Mouse (Mus musculus) hindbrain, embryonic 14.5 days (tissue): ENCODE data around the gene Klhl29. TPM values are rescaled to one million over a fixed set of nuclear protein-coding genes. Genes with fewer than 3 reads are reported as not detected.

Experiments used
- ATAC-seq: fragments of 200-750 bp; cut with Nextera tagmentation; 2 replicates; pipeline ENCODE4 v1.8.0; 2017; ENCODE audit warnings: moderate number of reproducible peaks, mild to moderate bottlenecking, moderate TSS enrichment, moderate library complexity; ENCODE audit not compliant: low FRiP score
- DNase-seq: peaks from one replicate; pipeline ENCODE4 v3.0.0-alpha.2; 2015; ENCODE audit warnings: low spot score
- H3K27ac ChIP-seq: fragments of 300-500 bp; sonication (generic); 2 replicates; pipeline ENCODE4 v1.5.1; 2014; ENCODE audit warnings: mild to moderate bottlenecking, moderate library complexity
- H3K27me3 ChIP-seq: fragments of 300-500 bp; sonication (generic); 2 replicates; pipeline ENCODE4 v1.6.1; 2014; ENCODE audit warnings: mild to moderate bottlenecking, low read length, mixed read lengths; ENCODE audit not compliant: control insufficient read depth, insufficient read depth
- H3K36me3 ChIP-seq: fragments of 300-500 bp; sonication (generic); replicated peaks from 2 replicates; pipeline ENCODE4 v1.6.1; 2014; ENCODE audit not compliant: control insufficient read depth, insufficient read depth
- H3K4me1 ChIP-seq: fragments of 300-500 bp; sonication (generic); replicated peaks from 2 replicates; pipeline ENCODE4 v1.6.1; 2014; ENCODE audit warnings: antibody characterized with exemption, low read length, mixed read lengths; ENCODE audit not compliant: control insufficient read depth, insufficient read depth
- H3K4me2 ChIP-seq: fragments of 300-500 bp; sonication (generic); replicated peaks from 2 replicates; pipeline ENCODE4 v1.6.1; 2014; ENCODE audit warnings: mild to moderate bottlenecking, moderate library complexity
- H3K4me3 ChIP-seq: fragments of 300-500 bp; sonication (generic); replicated peaks from 2 replicates; pipeline ENCODE4 v1.5.1; 2014; ENCODE audit warnings: mild to moderate bottlenecking, low read length
- H3K9ac ChIP-seq: fragments of 300-500 bp; sonication (generic); 2 replicates; pipeline ENCODE4 v1.6.1; 2014
- H3K9me3 ChIP-seq: fragments of 300-500 bp; sonication (generic); 2 replicates; pipeline ENCODE4 v1.6.1; 2016; ENCODE audit warnings: low read length; ENCODE audit not compliant: control insufficient read depth
- WGBS: fragments of 180-500 bp; shearing (Covaris S2); extraction: QIAGEN DNeasy Blood & Tissue Kit; methylation state at CpG from one replicate; pipeline ENCODE4 v1.1.7; 2014; 5-methylcytosine and 5-hydroxymethylcytosine counted together
- polyA plus RNA-seq: library from polyadenylated mRNA; unstranded; fragments of >200 nt; fragmentation: Nextera tagmentation; extraction: Ambion mirVana; gene quantifications from 2 replicates; pipeline ENCODE4 v1.2.1, GENCODE M21; 2014

The Klhl29 gene
- polyA plus RNA-seq, 1 experiment from 2014 or later, result 9.2 TPM

DNA sequence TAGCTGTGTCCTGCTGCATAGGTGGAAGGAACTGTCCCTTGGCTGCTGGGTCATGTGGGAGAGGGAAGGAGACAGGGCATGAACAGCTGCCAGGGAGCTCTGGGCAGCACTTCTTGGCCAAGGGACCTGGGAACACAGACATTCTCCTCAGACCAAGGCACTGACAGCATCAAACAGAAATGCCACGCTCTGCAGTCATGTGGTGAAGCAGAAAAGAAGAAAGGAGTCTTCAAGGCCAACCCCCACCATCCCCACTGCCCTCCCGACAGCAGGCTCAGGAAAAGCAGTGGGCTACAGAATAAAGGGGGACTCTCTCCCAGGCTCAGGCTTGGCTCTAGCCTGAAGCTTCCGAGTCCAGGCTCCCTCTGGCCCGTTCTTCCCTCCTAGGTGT lies 130.3 kb downstream of the Klhl29 start:
- no peak overlapping the region for H3K27ac ChIP-seq
- no peaks in the 10 kb centered on the region for H3K27me3 ChIP-seq
- H3K4me2 ChIP-seq, result no peak overlapping the region
- no peak for ATAC-seq
- peaks cover 11% of the 10 kb centered on the region for H3K4me1 ChIP-seq
- H3K36me3 ChIP-seq, result no peaks in the 10 kb centered on the region
- WGBS, result 42% methylated on average over 4 of the region's 4 CpGs
- no peaks in the 10 kb centered on the region for H3K9me3 ChIP-seq
- H3K9ac ChIP-seq, result no peak overlapping the region
- DNase-seq, result no peak
- no peak overlapping the region for H3K4me3 ChIP-seq

DNA sequence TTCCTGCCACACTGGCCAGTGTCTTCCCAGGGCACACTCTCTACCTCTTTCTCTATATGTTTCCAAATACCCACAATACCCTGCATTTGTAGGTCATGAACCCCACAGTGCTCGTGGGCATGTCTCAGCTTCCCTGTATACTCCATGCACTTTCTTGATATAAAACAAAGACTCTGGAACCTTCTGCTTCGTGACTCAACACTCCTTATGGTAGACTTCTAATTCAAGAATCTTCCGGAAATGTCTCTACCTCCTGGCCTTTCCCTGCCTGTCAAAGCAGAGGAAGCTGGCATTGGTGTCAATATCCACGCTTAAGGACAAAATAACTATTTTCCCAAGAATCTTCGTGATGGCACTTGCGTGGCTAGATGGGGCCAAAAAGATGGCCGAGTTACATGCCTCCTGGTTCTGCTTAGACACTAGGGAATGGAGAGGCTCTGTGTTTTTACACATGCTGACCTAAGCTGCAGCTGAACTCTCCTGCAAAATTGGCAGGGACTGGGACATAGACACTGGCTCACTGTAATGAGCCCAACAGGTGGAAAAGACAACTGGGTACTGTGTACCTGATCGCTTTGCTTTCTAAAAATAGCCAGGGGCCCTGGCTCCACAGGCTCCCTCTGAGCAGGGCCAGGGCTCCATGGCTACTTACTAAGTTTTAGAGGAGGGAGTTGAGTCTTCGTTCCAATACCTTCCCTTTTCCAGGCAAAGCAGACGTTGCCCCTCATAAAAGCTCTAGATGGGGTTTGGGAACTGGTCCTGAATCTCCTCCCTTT lies 130.9 kb downstream of the Klhl29 start:
- no peak overlapping the region for H3K4me2 ChIP-seq
- ATAC-seq (no peak), DNase-seq (no peak)
- no peaks in the 10 kb centered on the region for H3K36me3 ChIP-seq
- H3K9me3 ChIP-seq, result no peaks in the 10 kb centered on the region
- no peak overlapping the region for H3K27ac ChIP-seq
- H3K9ac ChIP-seq, result no peak overlapping the region
- no peak overlapping the region for H3K4me3 ChIP-seq
- peaks cover 15% of the 10 kb centered on the region for H3K4me1 ChIP-seq
- H3K27me3 ChIP-seq, result no peaks in the 10 kb centered on the region
- 91% methylated on average over 10 of the region's 10 CpGs for WGBS

DNA sequence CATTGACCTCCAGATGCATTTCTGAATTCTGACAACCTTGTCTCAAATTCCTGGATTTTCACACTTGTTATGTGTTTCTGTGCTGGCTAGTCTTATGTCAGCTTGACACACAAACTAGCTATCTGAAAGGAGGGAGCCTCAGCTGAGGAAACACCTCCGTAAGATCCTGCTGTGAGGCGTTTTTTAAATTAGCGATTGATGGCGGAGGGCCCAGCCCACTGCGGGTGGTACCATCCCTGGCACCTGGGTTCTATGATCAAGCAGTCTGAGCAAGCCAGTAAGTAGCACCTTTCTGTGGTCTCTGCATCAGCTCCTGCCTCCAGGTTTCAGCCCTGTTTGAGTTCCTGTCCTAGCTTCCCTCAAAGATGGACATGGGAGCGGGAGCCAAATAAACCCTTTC lies 131.6 kb downstream of the Klhl29 start:
- WGBS, result 72% methylated on average over 6 of the region's 6 CpGs
- DNase-seq (no peak), ATAC-seq (no peak)
- Histone ChIP-seq H3K27ac (no peak overlapping the region), H3K4me3 (no peak overlapping the region), H3K9ac (no peak overlapping the region), H3K27me3 (no peaks in the 10 kb centered on the region), H3K4me2 (no peak overlapping the region), H3K36me3 (no peaks in the 10 kb centered on the region), H3K4me1 (peaks cover 22% of the 10 kb centered on the region), H3K9me3 (no peaks in the 10 kb centered on the region)

DNA sequence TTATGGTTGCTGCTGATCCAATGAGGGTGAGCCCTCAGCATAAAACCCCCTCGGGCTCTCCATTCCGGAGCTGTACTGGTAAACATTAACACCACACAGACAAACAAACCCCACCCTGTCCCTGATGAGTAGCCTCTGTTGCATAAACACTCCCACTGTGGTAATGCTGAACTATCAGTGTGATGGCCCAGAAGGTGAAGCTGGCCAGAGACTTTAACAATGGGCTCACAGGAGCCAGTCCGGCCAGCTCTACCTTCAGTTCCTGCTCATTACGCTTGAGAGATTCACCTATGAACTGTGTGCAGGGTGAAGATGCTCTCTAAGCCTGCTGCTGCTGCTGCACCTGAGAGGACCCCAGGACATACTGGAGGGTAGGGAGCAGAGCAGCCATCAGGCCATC lies 132.0 kb downstream of the Klhl29 start:
- H3K9ac ChIP-seq, result no peak overlapping the region
- peaks cover 25% of the 10 kb centered on the region for H3K4me1 ChIP-seq
- 74% methylated on average over 4 of the region's 4 CpGs for WGBS
- H3K27me3 ChIP-seq, result no peaks in the 10 kb centered on the region
- H3K9me3 ChIP-seq, result no peaks in the 10 kb centered on the region
- no peak overlapping the region for H3K4me2 ChIP-seq
- no peak overlapping the region for H3K27ac ChIP-seq
- ATAC-seq (no peak), DNase-seq (no peak)
- H3K4me3 ChIP-seq, result no peak overlapping the region
- no peaks in the 10 kb centered on the region for H3K36me3 ChIP-seq

DNA sequence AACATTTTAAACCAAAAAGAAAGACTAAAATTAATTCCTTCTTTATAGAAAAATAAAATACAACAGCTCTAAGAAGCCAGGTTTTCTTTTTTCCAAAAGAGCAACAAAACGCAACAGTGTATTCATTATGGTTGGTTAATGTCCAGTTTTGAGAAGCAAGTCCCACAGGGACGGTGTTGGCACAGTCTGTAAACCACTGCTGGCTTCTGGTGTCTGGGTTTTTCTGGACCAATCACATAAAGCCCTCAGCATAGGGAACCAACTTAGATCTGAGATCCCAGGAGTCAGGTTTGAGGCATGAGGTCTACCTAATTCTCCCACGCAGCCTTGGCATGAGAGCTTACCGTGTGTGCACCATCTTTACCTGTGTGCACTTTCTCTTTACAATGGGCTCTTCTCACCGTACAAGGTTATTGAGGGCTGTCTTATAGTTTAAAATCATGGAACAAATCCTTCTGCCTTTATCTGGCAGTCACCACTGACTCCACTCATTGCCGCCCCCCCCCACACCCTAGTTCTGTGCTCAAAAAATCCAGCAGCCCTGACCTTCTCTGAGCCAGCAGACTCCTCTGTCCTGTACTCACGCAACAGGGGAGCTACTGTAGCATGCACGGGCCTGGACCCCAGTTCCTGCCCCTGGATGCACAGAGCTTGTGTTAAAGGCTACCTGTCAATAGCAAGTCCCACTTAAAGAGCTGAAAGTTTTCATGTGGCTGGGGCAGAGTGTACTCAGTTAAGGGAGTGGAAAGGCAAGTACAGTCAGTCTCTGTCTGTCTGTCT lies 132.7 kb downstream of the Klhl29 start:
- H3K4me3 ChIP-seq, result no peak overlapping the region
- no peak for ATAC-seq
- DNase-seq, result no peak

DNA sequence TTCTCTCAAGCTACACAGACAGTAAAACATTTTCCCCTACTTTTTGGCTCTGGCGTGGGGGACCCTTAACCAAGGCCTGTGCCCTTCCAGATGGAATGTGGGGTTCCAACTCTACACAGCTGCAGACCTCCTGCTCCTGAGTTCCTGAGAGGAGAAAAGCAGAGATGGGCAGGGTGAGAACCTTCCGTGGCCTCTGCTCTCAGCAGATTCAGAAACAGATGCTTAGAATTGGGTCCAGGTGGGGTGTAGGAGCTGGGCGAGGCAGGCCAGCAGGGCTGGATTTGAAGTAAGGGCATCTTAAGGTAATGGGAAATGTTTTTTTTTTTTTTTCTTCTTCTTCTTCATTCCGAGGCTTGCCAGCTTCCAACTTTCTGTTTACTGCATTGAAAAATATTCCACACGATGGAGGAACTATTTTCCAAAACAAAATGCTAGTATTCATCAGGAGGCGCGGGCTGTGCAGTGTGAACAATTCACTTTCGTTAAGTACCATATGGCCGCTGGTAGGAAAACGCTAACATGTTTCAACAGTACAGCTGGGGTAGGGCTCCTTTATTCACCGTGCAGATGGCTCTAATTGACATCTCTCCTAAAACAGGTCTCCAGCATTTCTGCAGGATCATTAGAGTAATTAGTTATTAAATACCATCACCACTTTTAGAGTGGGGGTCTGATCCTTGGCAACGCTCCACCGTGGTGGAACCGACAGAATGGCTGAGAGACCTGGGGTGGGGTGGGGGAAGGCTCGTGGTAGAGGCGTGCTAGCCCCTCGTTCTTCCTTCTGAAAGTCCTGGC lies 135.8 kb downstream of the Klhl29 start:
- peaks cover 16% of the 10 kb centered on the region for H3K4me1 ChIP-seq
- H3K36me3 ChIP-seq, result no peaks in the 10 kb centered on the region
- H3K9ac ChIP-seq, result no peak overlapping the region
- 46% methylated on average over 17 of the region's 17 CpGs for WGBS
- ATAC-seq, result peak; percentile 61; the same call in 1 of the 2 replicates
- no peaks in the 10 kb centered on the region for H3K27me3 ChIP-seq
- H3K4me3 ChIP-seq, result no peak overlapping the region
- H3K27ac ChIP-seq, result peak overlapping the region; percentile 43; the same call in 1 of the 2 replicates
- H3K4me2 ChIP-seq, result no peak overlapping the region
- no peaks in the 10 kb centered on the region for H3K9me3 ChIP-seq
- DNase-seq, result no peak

More for the DNA sequence above, 132.7 kb downstream of the Klhl29 start:
- no peak overlapping the region for H3K4me2 ChIP-seq
- WGBS, result 81% methylated on average over 8 of the region's 8 CpGs
- peaks cover 25% of the 10 kb centered on the region for H3K4me1 ChIP-seq
- no peaks in the 10 kb centered on the region for H3K9me3 ChIP-seq
- no peaks in the 10 kb centered on the region for H3K36me3 ChIP-seq
- H3K9ac ChIP-seq, result no peak overlapping the region
- H3K27me3 ChIP-seq, result no peaks in the 10 kb centered on the region
- no peak overlapping the region for H3K27ac ChIP-seq

DNA sequence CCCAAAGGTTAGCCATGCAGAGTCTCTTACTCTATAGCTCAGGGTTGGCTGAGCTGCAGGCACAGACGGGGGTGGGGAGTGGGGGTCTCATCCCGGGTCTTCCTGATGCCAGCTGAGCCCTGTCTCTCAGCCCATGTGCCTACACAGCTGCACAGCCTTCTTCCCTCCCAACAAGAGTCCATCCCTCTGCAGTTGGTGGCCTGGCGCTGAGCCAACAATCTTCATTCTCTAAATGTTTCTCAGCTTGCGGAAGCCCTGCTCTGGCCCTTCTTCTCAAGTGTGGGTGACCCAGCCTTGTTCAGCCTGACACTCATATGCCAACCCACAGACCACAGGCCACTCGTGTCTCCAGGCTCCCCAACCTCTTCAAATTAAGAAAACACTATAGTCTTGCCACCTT lies 138.4 kb downstream of the Klhl29 start:
- H3K27me3 ChIP-seq, result no peaks in the 10 kb centered on the region
- H3K4me2 ChIP-seq, result no peak overlapping the region
- H3K4me3 ChIP-seq, result no peak overlapping the region
- peak; percentile 55 for DNase-seq
- H3K4me1 ChIP-seq, result peaks cover 16% of the 10 kb centered on the region
- no peaks in the 10 kb centered on the region for H3K36me3 ChIP-seq
- peak; percentile 52; the same call in 1 of the 2 replicates for ATAC-seq
- WGBS, result 41% methylated on average over 5 of the region's 5 CpGs
- no peaks in the 10 kb centered on the region for H3K9me3 ChIP-seq
- H3K27ac ChIP-seq, result no peak overlapping the region
- no peak overlapping the region for H3K9ac ChIP-seq

DNA sequence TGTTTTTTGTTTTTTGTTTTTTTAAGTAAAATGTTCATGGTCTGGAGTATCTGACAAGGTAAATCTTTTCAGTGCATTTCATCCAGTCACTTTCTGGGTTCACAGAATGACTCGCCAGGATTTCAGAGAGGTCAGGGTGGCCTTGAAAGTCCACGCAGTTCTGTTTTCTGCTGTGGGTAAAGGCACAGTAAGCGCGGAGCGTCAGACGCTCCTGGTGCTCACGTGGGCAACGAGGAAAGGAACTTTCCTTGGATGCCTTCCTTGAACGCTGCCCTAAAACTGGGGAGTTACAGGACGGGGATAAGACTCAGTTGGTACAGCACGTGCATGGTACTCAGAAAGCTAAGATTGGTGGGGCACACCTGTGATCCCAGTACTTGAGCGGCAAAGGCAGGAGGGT lies 139.9 kb downstream of the Klhl29 start:
- DNase-seq, result no peak
- no peak overlapping the region for H3K27ac ChIP-seq
- H3K4me3 ChIP-seq, result no peak overlapping the region
- H3K4me2 ChIP-seq, result no peak overlapping the region
- no peaks in the 10 kb centered on the region for H3K27me3 ChIP-seq
- no peak for ATAC-seq
- no peak overlapping the region for H3K9ac ChIP-seq
- H3K4me1 ChIP-seq, result peaks cover 16% of the 10 kb centered on the region
- no peaks in the 10 kb centered on the region for H3K9me3 ChIP-seq
- no peaks in the 10 kb centered on the region for H3K36me3 ChIP-seq
- WGBS, result 93% methylated on average over 12 of the region's 12 CpGs

DNA sequence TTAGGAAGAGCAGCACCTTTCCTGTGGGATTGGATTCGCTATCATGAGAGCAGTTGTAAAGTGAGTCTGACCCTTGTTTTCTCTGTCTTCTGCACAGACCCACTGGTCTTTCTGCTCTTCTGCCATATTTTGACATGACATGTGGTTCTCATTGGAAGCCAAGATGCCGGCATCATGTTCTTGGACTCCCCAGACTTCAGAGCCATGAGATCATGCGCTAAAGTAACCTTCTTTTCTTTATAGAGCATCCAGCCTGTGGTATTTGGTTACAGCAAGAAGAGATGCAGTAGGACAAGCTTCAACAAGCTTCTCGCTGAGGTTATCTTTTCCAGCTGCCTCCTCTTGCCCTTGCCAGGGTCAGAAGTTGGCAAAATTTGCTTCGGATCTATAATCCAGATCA lies 145.0 kb downstream of the Klhl29 start:
- Histone ChIP-seq H3K9me3 (no peaks in the 10 kb centered on the region), H3K9ac (no peak overlapping the region), H3K4me3 (no peak overlapping the region), H3K4me2 (no peak overlapping the region), H3K27ac (no peak overlapping the region), H3K27me3 (no peaks in the 10 kb centered on the region), H3K4me1 (peaks cover 16% of the 10 kb centered on the region), H3K36me3 (no peaks in the 10 kb centered on the region)
- ATAC-seq (no peak), DNase-seq (no peak)
- 93% methylated on average over 5 of the region's 5 CpGs for WGBS
